Mouse (Mus musculus): Measurements from ENCODE around the gene Auts2. TPM values are rescaled to one million over a fixed set of nuclear protein-coding genes. Genes with fewer than 3 reads are reported as not detected.

The Auts2 gene
- polyA plus RNA-seq, 2 experiments, result 38.3 to 50.8 TPM

- no peak overlapping the region for H3K4me2 ChIP-seq (replicated peaks; ENCODE audit: low read depth, low read length, severe bottlenecking)
- DNase-seq (ENCODE audit: low spot score), result no peak
- 90% methylated on average over 5 of the region's 5 CpGs for WGBS
- H3K9me3 ChIP-seq (ENCODE audit: control insufficient read depth, low read length), result no peaks in the 10 kb centered on the region
- no peak overlapping the region for H3K27ac ChIP-seq (replicated peaks; ENCODE audit: low read depth, low read length)
- no peaks in the 10 kb centered on the region for H3K36me3 ChIP-seq (ENCODE audit: control insufficient read depth, insufficient read depth, low read length)
- no peak for TF ChIP-seq POLR2A (IDR thresholded peaks at IDR 0.05; ENCODE audit: borderline replicate concordance, extremely low read depth, insufficient read depth, insufficient read length)
- no peaks in the 10 kb centered on the region for H3K27me3 ChIP-seq (ENCODE audit: control insufficient read depth, insufficient read depth, low read length)
- H3K4me1 ChIP-seq (ENCODE audit: control insufficient read depth, insufficient read depth, low read length), result peaks cover 11% of the 10 kb centered on the region
- H3K9ac ChIP-seq (ENCODE audit: low read depth, low read length, severe bottlenecking), result no peak overlapping the region
- no peak for ATAC-seq (ENCODE audit: low FRiP score, low read depth)
- H3K4me3 ChIP-seq (replicated peaks; ENCODE audit: low read length), result no peak overlapping the region
These were observed 685.2 kb downstream of the Auts2 start for GRCm38 (mm10) chr5:131857976-131858375.

GRCm38 (mm10) chr5:131855358-131855757, 687.8 kb downstream of the Auts2 start:
- H3K36me3 ChIP-seq (ENCODE audit: control insufficient read depth, insufficient read depth, low read length), result no peaks in the 10 kb centered on the region
- ATAC-seq (ENCODE audit: low FRiP score, low read depth) (no peak; the same call in 1 of the 2 replicates), DNase-seq (ENCODE audit: low spot score) (peak; percentile 56)
- no peaks in the 10 kb centered on the region for H3K27me3 ChIP-seq (ENCODE audit: control insufficient read depth, insufficient read depth, low read length)
- WGBS, result 7% methylated on average over 8 of the region's 8 CpGs
- no peaks in the 10 kb centered on the region for H3K9me3 ChIP-seq (ENCODE audit: control insufficient read depth, low read length)
- peak overlapping the region; percentile 5; the same call in 1 of the 2 replicates for H3K4me2 ChIP-seq (replicated peaks; ENCODE audit: low read depth, low read length, severe bottlenecking)
- H3K4me3 ChIP-seq (replicated peaks; ENCODE audit: low read length), result no peak overlapping the region
- H3K4me1 ChIP-seq (ENCODE audit: control insufficient read depth, insufficient read depth, low read length), result peaks cover 33% of the 10 kb centered on the region
- no peak for TF ChIP-seq POLR2A (IDR thresholded peaks at IDR 0.05; ENCODE audit: borderline replicate concordance, extremely low read depth, insufficient read depth, insufficient read length)
- no peak overlapping the region for H3K27ac ChIP-seq (replicated peaks; ENCODE audit: low read depth, low read length)
- H3K9ac ChIP-seq (ENCODE audit: low read depth, low read length, severe bottlenecking), result no peak overlapping the region

- TF ChIP-seq POLR2A (IDR thresholded peaks at IDR 0.05; ENCODE audit: borderline replicate concordance, extremely low read depth, insufficient read depth, insufficient read length), result no peak
- H3K4me2 ChIP-seq (replicated peaks; ENCODE audit: low read depth, low read length, severe bottlenecking), result peak overlapping the region; percentile 20
- ATAC-seq (ENCODE audit: low FRiP score, low read depth), result no peak; the same call in 1 of the 2 replicates
- H3K4me1 ChIP-seq (ENCODE audit: control insufficient read depth, insufficient read depth, low read length), result peaks cover 36% of the 10 kb centered on the region
- H3K27ac ChIP-seq (replicated peaks; ENCODE audit: low read depth, low read length), result no peak overlapping the region
- H3K9me3 ChIP-seq (ENCODE audit: control insufficient read depth, low read length), result no peaks in the 10 kb centered on the region
- H3K4me3 ChIP-seq (replicated peaks; ENCODE audit: low read length), result no peak overlapping the region
- no peaks in the 10 kb centered on the region for H3K27me3 ChIP-seq (ENCODE audit: control insufficient read depth, insufficient read depth, low read length)
- DNase-seq (ENCODE audit: low spot score), result peak; percentile 64
- 8% methylated on average over 20 of the region's 20 CpGs for WGBS
- H3K36me3 ChIP-seq (ENCODE audit: control insufficient read depth, insufficient read depth, low read length), result no peaks in the 10 kb centered on the region
- no peak overlapping the region for H3K9ac ChIP-seq (ENCODE audit: low read depth, low read length, severe bottlenecking)
These were observed 691.3 kb downstream of the Auts2 start for GRCm38 (mm10) chr5:131851597-131852453.

DNA sequence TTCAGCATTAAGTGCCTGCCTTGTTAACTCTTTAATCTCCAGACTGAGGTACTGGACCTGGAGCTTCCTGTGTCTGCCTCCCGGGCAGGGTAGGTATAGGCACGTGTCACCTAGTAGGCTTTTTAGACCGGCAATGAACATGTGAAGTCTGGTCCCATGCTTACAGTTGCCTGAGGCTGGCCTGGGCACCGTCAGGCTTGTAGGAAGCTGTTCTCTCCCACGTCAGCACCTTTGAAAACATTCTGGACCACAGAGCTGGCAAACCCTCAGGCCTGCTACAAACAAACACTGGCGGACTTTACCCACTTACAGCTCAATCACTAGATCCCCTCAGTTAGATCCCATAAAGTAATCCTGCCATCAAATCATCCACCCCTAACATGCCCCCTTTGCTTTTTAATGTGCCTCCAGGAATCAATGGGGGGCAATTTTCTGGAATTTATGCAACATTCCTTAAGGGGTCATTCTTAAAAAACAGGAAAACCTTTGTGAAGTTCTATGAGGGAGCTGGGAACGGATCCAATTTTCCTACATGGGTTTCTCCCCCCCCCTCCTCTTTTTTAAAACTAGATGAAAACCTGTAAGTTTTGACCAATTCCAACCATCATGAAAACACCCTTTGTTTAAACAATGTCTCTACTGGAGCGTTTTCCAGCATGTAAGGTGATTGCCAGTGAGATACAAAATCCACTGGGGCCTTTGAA, 692.4 kb downstream of the Auts2 start:
- H3K27me3 ChIP-seq (ENCODE audit: control insufficient read depth, insufficient read depth, low read length), result no peaks in the 10 kb centered on the region
- no peaks in the 10 kb centered on the region for H3K9me3 ChIP-seq (ENCODE audit: control insufficient read depth, low read length)
- 18% methylated on average over 8 of the region's 8 CpGs for WGBS
- TF ChIP-seq POLR2A (IDR thresholded peaks at IDR 0.05; ENCODE audit: borderline replicate concordance, extremely low read depth, insufficient read depth, insufficient read length), result no peak
- H3K27ac ChIP-seq (replicated peaks; ENCODE audit: low read depth, low read length), result no peak overlapping the region
- DNase-seq (ENCODE audit: low spot score) (peak; percentile 73), ATAC-seq (ENCODE audit: low FRiP score, low read depth) (peak; percentile 21)
- H3K9ac ChIP-seq (ENCODE audit: low read depth, low read length, severe bottlenecking), result no peak overlapping the region
- H3K4me2 ChIP-seq (replicated peaks; ENCODE audit: low read depth, low read length, severe bottlenecking), result peak overlapping the region; percentile 20; the same call in 1 of the 2 replicates
- H3K4me3 ChIP-seq (replicated peaks; ENCODE audit: low read length), result no peak overlapping the region
- H3K36me3 ChIP-seq (ENCODE audit: control insufficient read depth, insufficient read depth, low read length), result no peaks in the 10 kb centered on the region
- H3K4me1 ChIP-seq (ENCODE audit: control insufficient read depth, insufficient read depth, low read length), result peaks cover 30% of the 10 kb centered on the region

DNA sequence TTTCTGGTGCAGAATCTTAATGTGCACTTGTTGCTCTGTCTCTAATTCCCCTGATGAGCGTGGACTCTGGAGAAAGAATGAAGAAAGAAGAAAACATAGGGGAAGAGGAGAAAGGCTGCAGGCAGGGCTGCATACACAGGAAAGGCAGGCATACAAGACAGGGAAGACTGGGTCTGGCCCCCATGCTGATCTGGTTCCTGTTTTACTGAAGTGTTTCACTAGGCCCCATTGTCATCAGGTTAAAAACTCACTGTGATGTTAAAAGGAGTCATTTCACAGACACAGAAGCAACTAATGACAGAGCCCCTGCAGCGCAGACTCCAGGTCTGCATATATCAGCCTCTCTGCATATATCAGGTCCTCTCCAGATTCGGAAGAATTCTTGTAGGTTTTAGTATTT, 693.5 kb downstream of the Auts2 start:
- Histone ChIP-seq H3K4me1 (ENCODE audit: control insufficient read depth, insufficient read depth, low read length) (peaks cover 25% of the 10 kb centered on the region), H3K36me3 (ENCODE audit: control insufficient read depth, insufficient read depth, low read length) (no peaks in the 10 kb centered on the region), H3K4me2 (replicated peaks; ENCODE audit: low read depth, low read length, severe bottlenecking) (no peak overlapping the region), H3K27me3 (ENCODE audit: control insufficient read depth, insufficient read depth, low read length) (no peaks in the 10 kb centered on the region), H3K27ac (replicated peaks; ENCODE audit: low read depth, low read length) (no peak overlapping the region), H3K9me3 (ENCODE audit: control insufficient read depth, low read length) (no peaks in the 10 kb centered on the region), H3K4me3 (replicated peaks; ENCODE audit: low read length) (no peak overlapping the region), H3K9ac (ENCODE audit: low read depth, low read length, severe bottlenecking) (no peak overlapping the region)
- no peak for TF ChIP-seq POLR2A (IDR thresholded peaks at IDR 0.05; ENCODE audit: borderline replicate concordance, extremely low read depth, insufficient read depth, insufficient read length)
- 89% methylated on average over 3 of the region's 3 CpGs for WGBS
- DNase-seq (ENCODE audit: low spot score), result no peak
- no peak for ATAC-seq (ENCODE audit: low FRiP score, low read depth)

Measured in limb, embryonic 14.5 days (tissue).